Mouse (Mus musculus) limb, embryonic 14.5 days (tissue): Measurements from ENCODE around the gene Pitpna. TPM values are rescaled to one million over a fixed set of nuclear protein-coding genes. Genes with fewer than 3 reads are reported as not detected.

Experiments
- ATAC-seq: fragments of 200-750 bp; cut with Nextera tagmentation; 2 replicates; pipeline ENCODE4 v1.8.0; 2017; ENCODE audit warnings: low read depth, moderate number of reproducible peaks, moderate TSS enrichment; ENCODE audit not compliant: low FRiP score
- DNase-seq: peaks from one replicate; pipeline ENCODE4 v3.0.0-alpha.2; 2015; ENCODE audit warnings: low spot score
- H3K27ac ChIP-seq: fragments of 300-500 bp; sonication (generic); replicated peaks from 2 replicates; pipeline ENCODE4 v1.5.1; 2014; ENCODE audit warnings: low read depth, mild to moderate bottlenecking, low read length, moderate library complexity, mixed read lengths
- H3K27me3 ChIP-seq: fragments of 300-500 bp; sonication (generic); 2 replicates; pipeline ENCODE4 v1.6.1; 2014; ENCODE audit warnings: low read length, mixed read lengths; ENCODE audit not compliant: control insufficient read depth, insufficient read depth
- H3K36me3 ChIP-seq: fragments of 300-500 bp; sonication (generic); 2 replicates; pipeline ENCODE4 v1.6.1; 2014; ENCODE audit warnings: mild to moderate bottlenecking, low read length, moderate library complexity, mixed read lengths; ENCODE audit not compliant: control insufficient read depth, insufficient read depth
- H3K4me1 ChIP-seq: fragments of 300-500 bp; sonication (generic); 2 replicates; pipeline ENCODE4 v1.6.1; 2014; ENCODE audit warnings: antibody characterized with exemption, low read length, mixed read lengths; ENCODE audit not compliant: control insufficient read depth, insufficient read depth
- H3K4me2 ChIP-seq: fragments of 300-500 bp; sonication (generic); replicated peaks from 2 replicates; pipeline ENCODE4 v1.6.1; 2014; ENCODE audit warnings: low read depth, mild to moderate bottlenecking, low read length, moderate library complexity; ENCODE audit not compliant: severe bottlenecking
- H3K4me3 ChIP-seq: fragments of 300-500 bp; sonication (generic); replicated peaks from 2 replicates; pipeline ENCODE4 v1.5.1; 2014; ENCODE audit warnings: low read length
- H3K9ac ChIP-seq: fragments of 300-500 bp; sonication (generic); 2 replicates; pipeline ENCODE4 v1.6.1; 2014; ENCODE audit warnings: mild to moderate bottlenecking, low read depth, low read length, moderate library complexity; ENCODE audit not compliant: severe bottlenecking
- H3K9me3 ChIP-seq: fragments of 300-500 bp; sonication (generic); 2 replicates; pipeline ENCODE4 v1.6.1; 2016; ENCODE audit warnings: low read length; ENCODE audit not compliant: control insufficient read depth
- POLR2A ChIP-seq: fragments of 200-500 bp; IDR thresholded peaks from 2 replicates; pipeline ENCODE4 v1.8.0; 2012; ENCODE audit warnings: inconsistent platforms, mild to moderate bottlenecking, moderate library complexity, borderline replicate concordance; ENCODE audit not compliant: insufficient read depth, insufficient read length; ENCODE audit errors: extremely low read depth
- WGBS: fragments of 180-500 bp; shearing (Covaris S2); extraction: QIAGEN DNeasy Blood & Tissue Kit; methylation state at CpG from one replicate; pipeline ENCODE4 v1.1.7; 2014; 5-methylcytosine and 5-hydroxymethylcytosine counted together
- polyA plus RNA-seq, 2 experiments: library from polyadenylated mRNA; depleted of rRNA in 1 of 2; stranded (reverse) in 1 of 2; unstranded in 1 of 2; fragments of >200 nt; fragmentation: Nextera tagmentation in 1 of 2; extraction: Ambion mirVana in 1 of 2; gene quantifications; 2 replicates each; pipeline versions ENCODE4 v1.2.1 to v1.2.3; 2012 to 2014

Pitpna gene
- polyA plus RNA-seq, 2 experiments, result 78.6 to 80.3 TPM

DNA sequence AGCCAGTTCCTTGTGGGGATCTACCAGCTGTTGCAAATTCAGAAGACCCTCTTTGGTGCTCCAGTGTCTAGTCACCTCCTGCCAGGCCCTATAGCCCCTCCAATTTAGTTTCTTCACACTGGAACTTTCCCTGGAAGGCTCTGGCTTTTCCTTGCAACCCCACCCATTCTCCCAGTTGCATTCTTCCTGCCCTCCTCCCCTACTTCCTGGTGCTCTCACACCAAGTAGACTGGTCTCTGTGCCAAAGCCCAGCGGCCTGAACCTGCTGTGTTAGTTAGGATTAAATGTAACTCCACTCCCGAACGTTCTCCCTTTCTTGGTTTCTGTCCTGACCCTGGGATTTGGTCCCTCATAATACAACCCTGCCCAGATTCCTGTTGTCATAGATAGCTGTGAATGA lies 46.9 kb downstream of the Pitpna start:
- Histone ChIP-seq H3K9ac (no peak overlapping the region), H3K4me1 (peaks cover 9% of the 10 kb centered on the region; the same call in 1 of the 2 replicates), H3K4me3 (no peak overlapping the region), H3K27ac (no peak overlapping the region), H3K4me2 (no peak overlapping the region), H3K36me3 (peaks cover 27% of the 10 kb centered on the region), H3K27me3 (no peaks in the 10 kb centered on the region), H3K9me3 (no peaks in the 10 kb centered on the region)
- no peak for ATAC-seq
- 77% methylated on average over 3 of the region's 3 CpGs for WGBS
- TF ChIP-seq POLR2A, result no peak
- no peak for DNase-seq

DNA sequence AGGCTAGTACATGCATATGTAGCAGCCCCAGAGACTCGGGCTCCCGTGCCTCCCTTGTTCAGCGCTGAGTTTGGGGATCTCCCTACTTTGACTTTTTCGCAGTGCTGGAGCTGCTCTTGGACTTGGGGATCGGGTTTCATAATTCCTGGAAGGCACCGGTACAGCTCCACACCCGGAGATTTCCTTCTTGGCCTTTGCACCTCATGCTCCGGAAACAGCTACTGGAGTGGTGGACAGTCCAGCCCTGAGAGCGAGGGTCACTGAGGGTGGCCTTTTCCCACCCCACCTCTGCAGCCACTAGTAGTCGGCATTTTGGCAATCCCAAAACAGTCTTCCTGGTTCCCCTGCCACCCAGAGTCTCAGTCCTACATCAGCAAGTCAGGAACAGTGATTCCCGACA lies 47.4 kb downstream of the Pitpna start:
- Histone ChIP-seq H3K4me3 (no peak overlapping the region), H3K27ac (no peak overlapping the region), H3K9me3 (no peaks in the 10 kb centered on the region), H3K36me3 (peaks cover 27% of the 10 kb centered on the region), H3K4me2 (no peak overlapping the region), H3K4me1 (peaks cover 5% of the 10 kb centered on the region; the same call in 1 of the 2 replicates), H3K9ac (no peak overlapping the region), H3K27me3 (no peaks in the 10 kb centered on the region)
- ATAC-seq (no peak), DNase-seq (no peak)
- WGBS, result 62% methylated on average over 11 of the region's 11 CpGs
- no peak for TF ChIP-seq POLR2A

DNA sequence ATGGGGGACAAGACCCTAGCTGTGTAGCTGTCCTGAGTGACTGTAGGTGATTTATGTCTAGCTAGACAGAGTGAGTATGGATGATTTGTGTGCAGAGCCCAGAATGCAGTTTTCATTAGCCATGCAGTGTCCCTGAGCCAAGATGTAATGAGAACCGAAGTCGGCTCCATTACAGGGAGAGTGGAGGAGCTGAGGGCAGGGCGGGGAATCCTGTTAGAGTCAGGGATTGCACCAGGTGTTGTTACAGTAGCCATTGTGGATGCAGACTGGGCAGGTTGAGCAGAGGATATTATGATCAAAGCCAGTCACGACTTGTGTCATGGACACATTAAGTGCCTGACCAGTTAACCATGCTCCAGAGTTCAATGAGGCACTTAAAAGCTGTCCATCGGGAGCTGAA lies 55.4 kb downstream of the Pitpna start:
- 72% methylated on average over 5 of the region's 5 CpGs for WGBS

DNA sequence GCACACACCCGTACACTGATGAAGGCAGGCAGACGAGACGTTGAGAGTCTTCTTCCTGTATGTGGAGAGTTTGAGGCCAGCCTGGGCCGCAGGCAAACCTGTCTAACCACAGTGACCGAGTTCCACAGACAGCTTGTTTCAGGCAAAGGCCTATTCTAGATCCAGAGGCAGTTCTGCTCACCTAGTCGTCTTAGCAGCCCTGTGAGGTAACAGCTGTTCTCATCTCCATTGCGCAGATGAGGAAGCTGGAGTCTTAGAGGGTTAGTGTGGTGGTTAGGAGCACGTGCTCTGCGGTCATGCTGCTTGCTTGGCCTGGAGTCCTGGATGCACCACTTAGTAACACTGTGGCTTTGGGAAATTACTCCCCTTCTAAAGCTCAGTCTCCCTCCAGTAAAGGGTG lies 56.8 kb downstream of the Pitpna start:
- 78% methylated on average over 9 of the region's 9 CpGs for WGBS
- H3K4me2 ChIP-seq, result no peak overlapping the region
- no peak overlapping the region for H3K27ac ChIP-seq
- H3K4me3 ChIP-seq, result no peak overlapping the region
- 0 out of 2 replicates have a peak, but pooled peaks cover 11% of the 10 kb centered on the region for H3K36me3 ChIP-seq
- DNase-seq (no peak), ATAC-seq (no peak)
- no peak for TF ChIP-seq POLR2A
- no peak overlapping the region for H3K9ac ChIP-seq
- H3K4me1 ChIP-seq, result no peaks in the 10 kb centered on the region
- H3K9me3 ChIP-seq, result no peaks in the 10 kb centered on the region
- H3K27me3 ChIP-seq, result no peaks in the 10 kb centered on the region

More for the DNA sequence above, 55.4 kb downstream of the Pitpna start:
- no peak overlapping the region for H3K9ac ChIP-seq
- 0 out of 2 replicates have a peak, but pooled peaks cover 9% of the 10 kb centered on the region for H3K36me3 ChIP-seq
- DNase-seq, result no peak
- no peak for TF ChIP-seq POLR2A
- H3K4me1 ChIP-seq, result no peaks in the 10 kb centered on the region
- H3K27me3 ChIP-seq, result no peaks in the 10 kb centered on the region
- H3K4me2 ChIP-seq, result no peak overlapping the region
- H3K4me3 ChIP-seq, result no peak overlapping the region
- H3K27ac ChIP-seq, result no peak overlapping the region
- no peak for ATAC-seq
- H3K9me3 ChIP-seq, result no peaks in the 10 kb centered on the region

DNA sequence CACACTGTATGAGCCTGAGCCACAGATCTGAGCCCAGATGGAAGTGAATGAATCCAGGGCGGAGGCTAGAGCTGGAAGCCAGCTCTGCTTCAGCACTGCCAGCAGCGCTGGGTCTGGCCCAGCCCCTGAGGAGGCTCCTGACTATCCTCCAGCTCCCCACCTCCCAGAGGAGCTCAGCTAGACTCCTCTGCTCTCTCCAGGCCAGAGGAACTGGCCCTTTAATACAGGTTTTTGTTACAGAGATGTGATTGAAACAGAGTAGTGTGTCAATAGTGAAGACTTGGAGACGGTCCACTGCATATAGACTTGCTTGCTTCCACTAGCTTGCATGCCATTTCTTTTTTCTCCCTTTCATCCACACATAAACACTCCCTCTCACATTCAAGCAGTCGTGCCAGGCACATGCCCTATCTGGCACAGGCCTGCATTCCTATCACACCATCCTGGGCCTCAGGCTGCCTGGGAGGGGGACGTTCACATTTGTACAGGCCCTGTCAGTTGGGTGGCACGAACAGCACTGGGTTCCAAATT lies 59.8 kb downstream of the Pitpna start:
- no peak for TF ChIP-seq POLR2A
- ATAC-seq, result no peak
- DNase-seq, result no peak
- peaks cover 11% of the 10 kb centered on the region for H3K4me1 ChIP-seq
- no peak overlapping the region for H3K27ac ChIP-seq
- H3K4me3 ChIP-seq, result no peak overlapping the region
- no peaks in the 10 kb centered on the region for H3K9me3 ChIP-seq
- H3K27me3 ChIP-seq, result no peaks in the 10 kb centered on the region
- 69% methylated on average over 6 of the region's 6 CpGs for WGBS
- H3K36me3 ChIP-seq, result 0 out of 2 replicates have a peak, but pooled peaks cover 8% of the 10 kb centered on the region
- no peak overlapping the region for H3K4me2 ChIP-seq
- H3K9ac ChIP-seq, result no peak overlapping the region; the same call in 1 of the 2 replicates
